Mouse (Mus musculus): ENCODE data around the gene Hmcn1. TPM values are rescaled to one million over a fixed set of nuclear protein-coding genes. Genes with fewer than 3 reads are reported as not detected.

Hmcn1 gene
- polyA plus RNA-seq, 1 experiment: 0.13 TPM

GRCm38 (mm10) chr1:150959486-150960074 lies 33.7 kb downstream of the Hmcn1 start:
- Histone ChIP-seq H3K4me3 (ENCODE audit: insufficient read depth, poor library complexity, severe bottlenecking) (no peak overlapping the region), H3K27me3 (ENCODE audit: control insufficient read depth, insufficient read depth, insufficient read length) (no peaks in the 10 kb centered on the region), H3ac (ENCODE audit: control insufficient read depth, insufficient read length, low read depth) (no peak overlapping the region), H3K79me2 (ENCODE audit: control insufficient read depth, insufficient read depth) (no peaks in the 10 kb centered on the region), H3K79me3 (ENCODE audit: low read depth) (no peaks in the 10 kb centered on the region), H3K36me3 (ENCODE audit: control insufficient read depth, insufficient read depth) (no peaks in the 10 kb centered on the region)
- TF ChIP-seq FOSL1 (IDR thresholded peaks at IDR 0.05; ENCODE audit: insufficient read depth, low read length, poor library complexity, severe bottlenecking) (no peak), MAX (IDR thresholded peaks at IDR 0.05) (no peak), MYOG (IDR thresholded peaks at IDR 0.05; ENCODE audit: control insufficient read depth, extremely low read depth, insufficient read length) (no peak), CTCF (IDR thresholded peaks at IDR 0.05; ENCODE audit: control insufficient read depth, insufficient read depth, insufficient read length) (no peak)

GRCm38 (mm10) chr1:150951004-150951403 lies 42.2 kb downstream of the Hmcn1 start:
- H3K4me3 ChIP-seq (ENCODE audit: insufficient read depth, poor library complexity, severe bottlenecking): no peak overlapping the region
- H3ac ChIP-seq (ENCODE audit: control insufficient read depth, insufficient read length, low read depth): no peak overlapping the region
- H3K36me3 ChIP-seq (ENCODE audit: control insufficient read depth, insufficient read depth): no peaks in the 10 kb centered on the region
- TF ChIP-seq FOSL1 (IDR thresholded peaks at IDR 0.05; ENCODE audit: insufficient read depth, low read length, poor library complexity, severe bottlenecking): no peak
- H3K79me2 ChIP-seq (ENCODE audit: control insufficient read depth, insufficient read depth): no peaks in the 10 kb centered on the region
- H3K27me3 ChIP-seq (ENCODE audit: control insufficient read depth, insufficient read depth, insufficient read length): no peaks in the 10 kb centered on the region
- no peaks in the 10 kb centered on the region for H3K79me3 ChIP-seq (ENCODE audit: low read depth)

GRCm38 (mm10) chr1:150950046-150950445 lies 43.2 kb downstream of the Hmcn1 start:
- TF ChIP-seq CEBPB (IDR thresholded peaks at IDR 0.05; ENCODE audit: low read depth) (no peak), MYOD1 (IDR thresholded peaks at IDR 0.05; ENCODE audit: control insufficient read depth, insufficient read length, low read depth) (no peak), MYOG (IDR thresholded peaks at IDR 0.05; ENCODE audit: control insufficient read depth, extremely low read depth, insufficient read length) (no peak), FOSL1 (IDR thresholded peaks at IDR 0.05; ENCODE audit: insufficient read depth, low read length, poor library complexity, severe bottlenecking) (no peak), MAX (IDR thresholded peaks at IDR 0.05) (no peak), CTCF (IDR thresholded peaks at IDR 0.05; ENCODE audit: control insufficient read depth, insufficient read depth, insufficient read length) (no peak), USF1 (IDR thresholded peaks at IDR 0.05; ENCODE audit: low read depth) (no peak)
- Histone ChIP-seq H3K27me3 (ENCODE audit: control insufficient read depth, insufficient read depth, insufficient read length) (no peaks in the 10 kb centered on the region), H3K36me3 (ENCODE audit: control insufficient read depth, insufficient read depth) (no peaks in the 10 kb centered on the region), H3K4me3 (ENCODE audit: insufficient read depth, poor library complexity, severe bottlenecking) (no peak overlapping the region), H3K79me3 (ENCODE audit: low read depth) (no peaks in the 10 kb centered on the region), H3K79me2 (ENCODE audit: control insufficient read depth, insufficient read depth) (no peaks in the 10 kb centered on the region), H3ac (ENCODE audit: control insufficient read depth, insufficient read length, low read depth) (no peak overlapping the region)

- H3K36me3 ChIP-seq (ENCODE audit: control insufficient read depth, insufficient read depth): no peaks in the 10 kb centered on the region
- no peak overlapping the region for H3K4me3 ChIP-seq (ENCODE audit: insufficient read depth, poor library complexity, severe bottlenecking)
- no peaks in the 10 kb centered on the region for H3K79me2 ChIP-seq (ENCODE audit: control insufficient read depth, insufficient read depth)
- H3K79me3 ChIP-seq (ENCODE audit: low read depth): no peaks in the 10 kb centered on the region
- TF ChIP-seq MAX (IDR thresholded peaks at IDR 0.05): no peak
- TF ChIP-seq MYOD1 (IDR thresholded peaks at IDR 0.05; ENCODE audit: control insufficient read depth, insufficient read length, low read depth): no peak
- no peak for TF ChIP-seq FOSL1 (IDR thresholded peaks at IDR 0.05; ENCODE audit: insufficient read depth, low read length, poor library complexity, severe bottlenecking)
- no peak for TF ChIP-seq USF1 (IDR thresholded peaks at IDR 0.05; ENCODE audit: low read depth)
- TF ChIP-seq CEBPB (IDR thresholded peaks at IDR 0.05; ENCODE audit: low read depth): no peak
- TF ChIP-seq MYOG (IDR thresholded peaks at IDR 0.05; ENCODE audit: control insufficient read depth, extremely low read depth, insufficient read length): no peak
- no peak for TF ChIP-seq CTCF (IDR thresholded peaks at IDR 0.05; ENCODE audit: control insufficient read depth, insufficient read depth, insufficient read length)
- no peaks in the 10 kb centered on the region for H3K27me3 ChIP-seq (ENCODE audit: control insufficient read depth, insufficient read depth, insufficient read length)
- H3ac ChIP-seq (ENCODE audit: control insufficient read depth, insufficient read length, low read depth): no peak overlapping the region
These were observed 44.3 kb downstream of the Hmcn1 start for GRCm38 (mm10) chr1:150948911-150949310.

GRCm38 (mm10) chr1:150943601-150944000 lies 49.6 kb downstream of the Hmcn1 start:
- TF ChIP-seq USF1 (IDR thresholded peaks at IDR 0.05; ENCODE audit: low read depth): no peak
- no peak for TF ChIP-seq MAX (IDR thresholded peaks at IDR 0.05)
- TF ChIP-seq CEBPB (IDR thresholded peaks at IDR 0.05; ENCODE audit: low read depth): no peak
- no peak for TF ChIP-seq MYOD1 (IDR thresholded peaks at IDR 0.05; ENCODE audit: control insufficient read depth, insufficient read length, low read depth)
- no peak for TF ChIP-seq FOSL1 (IDR thresholded peaks at IDR 0.05; ENCODE audit: insufficient read depth, low read length, poor library complexity, severe bottlenecking)
- no peak for TF ChIP-seq MYOG (IDR thresholded peaks at IDR 0.05; ENCODE audit: control insufficient read depth, extremely low read depth, insufficient read length)
- no peak for TF ChIP-seq CTCF (IDR thresholded peaks at IDR 0.05; ENCODE audit: control insufficient read depth, insufficient read depth, insufficient read length)
- no peak overlapping the region for H3K4me3 ChIP-seq (ENCODE audit: insufficient read depth, poor library complexity, severe bottlenecking)
- no peaks in the 10 kb centered on the region for H3K79me2 ChIP-seq (ENCODE audit: control insufficient read depth, insufficient read depth)
- no peaks in the 10 kb centered on the region for H3K36me3 ChIP-seq (ENCODE audit: control insufficient read depth, insufficient read depth)
- H3K27me3 ChIP-seq (ENCODE audit: control insufficient read depth, insufficient read depth, insufficient read length): no peaks in the 10 kb centered on the region
- no peaks in the 10 kb centered on the region for H3K79me3 ChIP-seq (ENCODE audit: low read depth)
- H3ac ChIP-seq (ENCODE audit: control insufficient read depth, insufficient read length, low read depth): no peak overlapping the region

GRCm38 (mm10) chr1:150942143-150942542 lies 51.1 kb downstream of the Hmcn1 start:
- H3K79me2 ChIP-seq (ENCODE audit: control insufficient read depth, insufficient read depth): no peaks in the 10 kb centered on the region
- TF ChIP-seq MYOG (IDR thresholded peaks at IDR 0.05; ENCODE audit: control insufficient read depth, extremely low read depth, insufficient read length) (no peak), MYOD1 (IDR thresholded peaks at IDR 0.05; ENCODE audit: control insufficient read depth, insufficient read length, low read depth) (no peak), CEBPB (IDR thresholded peaks at IDR 0.05; ENCODE audit: low read depth) (no peak), CTCF (IDR thresholded peaks at IDR 0.05; ENCODE audit: control insufficient read depth, insufficient read depth, insufficient read length) (no peak), USF1 (IDR thresholded peaks at IDR 0.05; ENCODE audit: low read depth) (no peak), MAX (IDR thresholded peaks at IDR 0.05) (no peak), FOSL1 (IDR thresholded peaks at IDR 0.05; ENCODE audit: insufficient read depth, low read length, poor library complexity, severe bottlenecking) (no peak)
- H3K79me3 ChIP-seq (ENCODE audit: low read depth): no peaks in the 10 kb centered on the region
- no peak overlapping the region for H3K4me3 ChIP-seq (ENCODE audit: insufficient read depth, poor library complexity, severe bottlenecking)
- no peak overlapping the region for H3ac ChIP-seq (ENCODE audit: control insufficient read depth, insufficient read length, low read depth)
- H3K36me3 ChIP-seq (ENCODE audit: control insufficient read depth, insufficient read depth): no peaks in the 10 kb centered on the region
- H3K27me3 ChIP-seq (ENCODE audit: control insufficient read depth, insufficient read depth, insufficient read length): no peaks in the 10 kb centered on the region
